Mouse (Mus musculus): ENCODE results near the gene Gm8220.
"Not testable (repeated sequence)": the region's sequence is repeated elsewhere in the genome, so short reads cannot be mapped to it uniquely, and the experiment has no call there.

Gm8220 gene

GRCm38 (mm10) chr14:44285280-44285679 is at the start of gene Gm8220:
TSS of gene Gm8220 (plus strand) at chr14:44285580.
- DNase-seq (ENCODE audit: low read depth, low spot score) = not testable (repeated sequence)

GRCm38 (mm10) chr14:44248039-44248438 is 37.3 kb upstream of the Gm8220 start:
- DNase-seq (ENCODE audit: low read depth, low spot score) = no peak

- DNase-seq (ENCODE audit: low read depth, low spot score) = not testable (repeated sequence)
Observed at GRCm38 (mm10) chr14:44312049-44312448, 26.7 kb downstream of the Gm8220 start.

- not testable (repeated sequence) for DNase-seq (ENCODE audit: low read depth, low spot score)
Observed at GRCm38 (mm10) chr14:44338484-44338883, 53.1 kb downstream of the Gm8220 start, which contains the start of gene Gm5930. TSS of gene Gm5930 (minus strand) at chr14:44338584.
